Mouse (Mus musculus) liver, embryonic 14 days (tissue): Measurements from ENCODE around the gene Rars. TPM values are rescaled to one million over a fixed set of nuclear protein-coding genes. Genes with fewer than 3 reads are reported as not detected.

ENCODE experiments used
- polyA plus RNA-seq: library from polyadenylated mRNA; depleted of rRNA; stranded (reverse); fragments of >200 nt; gene quantifications from 2 replicates; pipeline ENCODE4 v1.2.3, GENCODE M21; 2012; rRNA removed

The Rars gene
- polyA plus RNA-seq, result 37.4 and 41.2 TPM in 2 replicates

DNA sequence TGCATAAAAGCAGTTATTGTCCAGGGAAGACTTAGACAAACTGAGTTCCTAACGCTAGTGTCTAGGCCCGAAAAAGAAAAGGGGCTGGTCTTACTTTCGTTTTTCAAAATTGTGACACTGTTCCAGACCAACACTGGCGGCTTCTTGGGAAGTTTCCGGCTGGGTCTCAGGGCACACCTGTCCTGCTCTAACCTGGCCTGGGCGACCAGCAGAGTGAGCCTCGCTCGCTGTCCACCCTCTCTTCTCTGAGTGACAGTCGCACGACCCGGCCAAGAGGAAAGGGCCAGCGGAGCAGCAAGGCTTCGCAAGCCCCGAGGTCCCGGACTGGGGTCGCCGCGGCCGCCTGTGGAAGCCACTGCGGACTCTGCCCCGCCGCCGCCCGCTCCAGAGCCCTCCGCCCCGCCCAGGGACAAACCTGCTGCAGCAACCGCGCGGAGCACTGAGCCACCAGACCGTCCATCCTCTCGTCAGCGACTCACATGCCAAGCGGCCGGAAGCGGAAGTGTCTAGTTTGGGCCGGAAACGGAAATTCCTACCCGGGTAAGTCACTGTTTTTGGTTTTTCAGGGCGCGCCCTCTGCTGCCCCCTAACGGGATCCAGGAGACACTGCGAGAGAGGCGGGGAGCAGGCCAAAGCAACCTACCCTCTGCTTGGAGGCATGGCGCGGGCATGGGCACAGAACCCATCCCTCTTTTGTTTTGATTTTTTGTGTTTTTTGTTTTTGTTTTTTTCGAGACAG is at the start of gene Rars:
Gene Rars (minus strand): TSS at position 485 of the 739 bp plus-strand sequence.

DNA sequence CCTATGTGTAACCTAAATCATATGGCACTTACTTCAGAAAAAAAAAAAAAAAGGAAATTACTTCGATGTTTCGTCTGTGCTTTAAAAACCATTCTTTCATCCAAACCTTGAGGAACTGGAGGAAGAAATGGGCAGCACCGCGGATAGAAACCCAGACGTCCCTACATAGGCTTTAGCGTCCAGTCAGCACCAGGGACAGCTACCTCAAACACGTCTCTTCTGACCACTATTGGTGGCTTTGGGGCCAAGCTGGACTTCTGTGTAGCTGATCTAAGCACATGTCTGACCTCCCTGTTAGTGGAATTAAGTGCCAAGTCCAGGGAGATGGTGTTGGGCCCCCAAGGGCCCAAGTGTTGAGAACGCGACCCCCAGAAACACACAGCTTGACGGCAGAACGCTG is 35.4 kb downstream of the Rars start, which contains the start of gene Fbll1:
Gene Fbll1 (minus strand): TSS at position 11 of the 400 bp plus-strand sequence.

DNA sequence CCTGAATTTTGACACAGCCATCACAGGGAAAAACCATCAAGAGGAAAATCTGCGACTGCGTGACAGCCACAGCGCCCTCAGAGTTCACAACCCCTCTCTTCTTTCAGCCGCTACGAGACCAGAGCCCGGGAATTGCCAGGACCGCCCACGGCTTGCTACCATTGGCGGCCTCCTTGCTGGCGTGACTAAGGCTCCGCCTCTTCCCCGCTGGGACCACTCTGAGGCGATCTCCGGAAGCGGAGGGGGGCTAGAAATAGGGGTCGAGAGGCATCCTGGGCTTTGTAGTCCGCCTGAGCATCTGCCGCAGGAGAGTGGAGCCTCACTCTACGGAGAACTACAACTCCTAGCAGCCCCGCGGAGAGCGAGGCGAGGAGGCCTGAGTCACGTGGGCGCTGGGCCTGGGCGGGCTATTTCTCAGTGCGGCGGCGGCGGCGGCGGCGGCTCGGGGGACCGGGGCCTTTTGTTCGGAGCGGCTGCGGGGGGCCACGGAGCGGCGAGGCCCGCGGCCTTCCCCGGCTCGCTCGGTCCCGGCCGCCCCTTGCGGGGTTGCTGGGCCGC is 65.0 kb downstream of the Rars start, which contains the start of gene Pank3:
Gene Pank3 (plus strand): TSS at position 297 of the 558 bp plus-strand sequence.

Other genes starting within 250 kb of the Rars start
- 4.2 and 5.0 TPM in 2 replicates for gene Pank3, start 65.0 kb downstream of the Rars start, polyA plus RNA-seq
- gene Fbll1, start 35.6 kb downstream of the Rars start, polyA plus RNA-seq, result not detected in 2 replicates
- gene Wwc1, start 146.0 kb upstream of the Rars start, polyA plus RNA-seq, result 2.8 and 3.1 TPM in 2 replicates